Mouse (Mus musculus): ENCODE data around the gene Inppl1.

Inppl1 gene

GRCm38 (mm10) chr7:101837606-101838471, at the start of gene Inppl1:
TSS of gene Inppl1 (minus strand) at chr7:101838229.
- DNase-seq (ENCODE audit: low spot score), result peak; percentile 79

GRCm38 (mm10) chr7:101886274-101886673, 48.2 kb upstream of the Inppl1 start:
- DNase-seq (ENCODE audit: low spot score), result no peak

- DNase-seq (ENCODE audit: low spot score), result no peak
Observed at GRCm38 (mm10) chr7:101884160-101884559, 46.1 kb upstream of the Inppl1 start.

GRCm38 (mm10) chr7:101882413-101883154, 44.6 kb upstream of the Inppl1 start:
- no peak for DNase-seq (ENCODE audit: low spot score)

- DNase-seq (ENCODE audit: low spot score), result no peak
Observed at GRCm38 (mm10) chr7:101880855-101881254, 42.8 kb upstream of the Inppl1 start.

- no peak for DNase-seq (ENCODE audit: low spot score)
Observed at GRCm38 (mm10) chr7:101875978-101876377, 37.9 kb upstream of the Inppl1 start.

- DNase-seq (ENCODE audit: low spot score), result no peak
Observed at GRCm38 (mm10) chr7:101871296-101871695, 33.3 kb upstream of the Inppl1 start.

- DNase-seq (ENCODE audit: low spot score), result no peak
Observed at GRCm38 (mm10) chr7:101870629-101871028, 32.6 kb upstream of the Inppl1 start, which contains the start of gene Folr1. TSS of gene Folr1 (minus strand) at chr7:101870788.

- no peak for DNase-seq (ENCODE audit: low spot score)
Observed at GRCm38 (mm10) chr7:101869163-101869500, 31.1 kb upstream of the Inppl1 start.

GRCm38 (mm10) chr7:101868241-101869162, 30.5 kb upstream of the Inppl1 start:
- no peak for DNase-seq (ENCODE audit: low spot score)

- no peak for DNase-seq (ENCODE audit: low spot score)
Observed at GRCm38 (mm10) chr7:101867482-101867881, 29.5 kb upstream of the Inppl1 start.

- no peak for DNase-seq (ENCODE audit: low spot score)
Observed at GRCm38 (mm10) chr7:101866491-101867265, 28.6 kb upstream of the Inppl1 start.

- no peak for DNase-seq (ENCODE audit: low spot score)
Observed at GRCm38 (mm10) chr7:101863415-101863814, 25.4 kb upstream of the Inppl1 start, which contains the start of gene Anapc15. TSS of gene Anapc15 (plus strand) at chr7:101863715.

GRCm38 (mm10) chr7:101862291-101862690, 24.3 kb upstream of the Inppl1 start:
- DNase-seq (ENCODE audit: low spot score), result no peak

GRCm38 (mm10) chr7:101860978-101861377, 22.9 kb upstream of the Inppl1 start:
- DNase-seq (ENCODE audit: low spot score), result no peak

- no peak for DNase-seq (ENCODE audit: low spot score)
Observed at GRCm38 (mm10) chr7:101858362-101858761, 20.3 kb upstream of the Inppl1 start.

- DNase-seq (ENCODE audit: low spot score), result no peak
Observed at GRCm38 (mm10) chr7:101857094-101857493, 19.1 kb upstream of the Inppl1 start, which contains the start of gene Folr2. TSS of gene Folr2 (minus strand) at chr7:101857194.

GRCm38 (mm10) chr7:101853816-101854215, 15.8 kb upstream of the Inppl1 start:
- no peak for DNase-seq (ENCODE audit: low spot score)

- no peak for DNase-seq (ENCODE audit: low spot score)
Observed at GRCm38 (mm10) chr7:101852846-101853245, 14.8 kb upstream of the Inppl1 start.

- no peak for DNase-seq (ENCODE audit: low spot score)
Observed at GRCm38 (mm10) chr7:101851689-101852088, 13.7 kb upstream of the Inppl1 start.

GRCm38 (mm10) chr7:101847934-101848333, 9.9 kb upstream of the Inppl1 start:
- DNase-seq (ENCODE audit: low spot score), result no peak
